In the genomic region with DNA sequence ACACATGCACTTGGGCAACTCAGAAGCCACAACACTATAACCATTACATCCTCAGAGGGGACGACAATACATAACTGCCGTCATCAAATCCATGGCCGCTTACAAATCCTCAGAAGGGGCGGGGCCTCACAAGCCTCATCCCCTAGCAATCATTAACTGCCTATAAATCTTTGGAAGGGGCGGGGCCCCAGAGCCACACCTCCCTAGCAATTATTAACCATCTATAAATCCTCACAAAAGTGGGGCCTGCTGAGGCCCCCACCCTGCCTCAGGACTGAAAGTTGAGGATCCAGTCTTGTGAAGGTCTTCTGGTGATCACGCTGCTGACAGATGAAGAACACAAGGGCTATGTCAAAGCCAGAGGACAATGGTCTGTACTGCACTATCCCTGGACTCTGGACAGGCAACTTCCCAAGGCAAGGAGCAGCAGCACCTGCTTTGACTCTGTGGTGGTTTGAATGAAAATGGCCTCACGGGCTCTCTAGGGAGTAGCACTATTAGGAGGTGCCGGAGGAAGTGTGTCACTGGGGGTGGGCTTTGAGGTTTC, we compare ENCODE assay signal across 13 mouse cellular contexts. TPM values are rescaled to one million over a fixed set of nuclear protein-coding genes. Genes with fewer than 3 reads are reported as not detected.
DNase-seq lines count a peak whose midpoint lies in the region; ATAC-seq and TF ChIP-seq lines count a peak whose summit lies in the region.
"Had no signal": no experiment of that assay in that cellular context is flagged by ENCODE, and none has a peak within 500 bp of the region (broad histone marks: within the 10 kb centered on the region; RNA-seq: fewer than 3 reads in every experiment).

No protein-coding gene starts in this region.

- no peaks in the 10 kb centered on the region for H3K36me3 ChIP-seq in hindbrain, postnatal 0 days (ENCODE audit: insufficient read depth, low read length)
- H3K36me3 ChIP-seq in hindbrain, embryonic 12.5 days = no peaks in the 10 kb centered on the region
- H3K36me3 ChIP-seq in midbrain, embryonic 16.5 days (ENCODE audit: control insufficient read depth, insufficient read depth, low read length) = no peaks in the 10 kb centered on the region
- H3K36me3 ChIP-seq in midbrain, embryonic 11.5 days (ENCODE audit: control insufficient read depth, insufficient read depth, low read length) = no peaks in the 10 kb centered on the region
- no peaks in the 10 kb centered on the region for H3K36me3 ChIP-seq in stomach, embryonic 16.5 days (ENCODE audit: control insufficient read depth, insufficient read depth, low read length)
- H3K36me3 ChIP-seq: embryonic facial prominence, embryonic 13.5 days; heart, embryonic 12.5 days; limb, embryonic 10.5 days; liver, embryonic 13.5 days had no signal

- H3K27me3 ChIP-seq in hindbrain, postnatal 0 days (ENCODE audit: insufficient read depth, low read length) = no peaks in the 10 kb centered on the region
- 0 out of 2 replicates have a peak, but pooled peaks cover 3% of the 10 kb centered on the region for H3K27me3 ChIP-seq in hindbrain, embryonic 12.5 days
- no peaks in the 10 kb centered on the region for H3K27me3 ChIP-seq in midbrain, embryonic 16.5 days (ENCODE audit: control insufficient read depth, insufficient read depth, low read depth, low read length)
- H3K27me3 ChIP-seq in midbrain, embryonic 11.5 days (ENCODE audit: control insufficient read depth, insufficient read depth, low read length) = no peaks in the 10 kb centered on the region
- H3K27me3 ChIP-seq in stomach, embryonic 16.5 days (ENCODE audit: control insufficient read depth, insufficient read depth, low read length) = no peaks in the 10 kb centered on the region
- H3K27me3 ChIP-seq: heart, embryonic 12.5 days; liver, embryonic 13.5 days had no signal

- no peak overlapping the region for H3K9ac ChIP-seq in hindbrain, postnatal 0 days (replicated peaks; ENCODE audit: low read length)
- H3K9ac ChIP-seq in hindbrain, embryonic 12.5 days = no peak overlapping the region
- no peak overlapping the region for H3K9ac ChIP-seq in midbrain, embryonic 16.5 days (ENCODE audit: low read depth, low read length)
- H3K9ac ChIP-seq in midbrain, embryonic 11.5 days (ENCODE audit: low read length) = no peak overlapping the region
- H3K9ac ChIP-seq in stomach, embryonic 16.5 days (ENCODE audit: low read length) = no peak overlapping the region
- H3K9ac ChIP-seq: embryonic facial prominence, embryonic 13.5 days; heart, embryonic 12.5 days; liver, embryonic 13.5 days had no signal

- H3K4me1 ChIP-seq in hindbrain, postnatal 0 days (ENCODE audit: insufficient read depth, low read length) = no peaks in the 10 kb centered on the region
- H3K4me1 ChIP-seq in hindbrain, embryonic 12.5 days = no peaks in the 10 kb centered on the region
- peaks cover 3% of the 10 kb centered on the region; the same call in 1 of the 2 replicates for H3K4me1 ChIP-seq in midbrain, embryonic 16.5 days (ENCODE audit: control insufficient read depth, insufficient read depth, low read length)
- no peaks in the 10 kb centered on the region for H3K4me1 ChIP-seq in midbrain, embryonic 11.5 days (ENCODE audit: control insufficient read depth, insufficient read depth, low read length)
- peaks cover 11% of the 10 kb centered on the region; the same call in 1 of the 2 replicates for H3K4me1 ChIP-seq in stomach, embryonic 16.5 days (ENCODE audit: control insufficient read depth, insufficient read depth, low read length)
- H3K4me1 ChIP-seq: limb, embryonic 10.5 days; liver, embryonic 13.5 days had no signal

- no peak overlapping the region for H3K4me3 ChIP-seq in hindbrain, postnatal 0 days (ENCODE audit: low read length)
- no peak overlapping the region for H3K4me3 ChIP-seq in hindbrain, embryonic 12.5 days
- no peak overlapping the region for H3K4me3 ChIP-seq in midbrain, embryonic 16.5 days (ENCODE audit: low read depth, low read length)
- no peak overlapping the region for H3K4me3 ChIP-seq in midbrain, embryonic 11.5 days (ENCODE audit: low read depth, low read length)
- no peak overlapping the region for H3K4me3 ChIP-seq in stomach, embryonic 16.5 days (replicated peaks; ENCODE audit: low read length)
- H3K4me3 ChIP-seq: embryonic facial prominence, embryonic 13.5 days; heart, embryonic 12.5 days; limb, embryonic 10.5 days; liver, embryonic 13.5 days had no signal

- H3K4me2 ChIP-seq in hindbrain, postnatal 0 days (ENCODE audit: low read depth, low read length) = no peak overlapping the region
- H3K4me2 ChIP-seq in hindbrain, embryonic 12.5 days (replicated peaks) = no peak overlapping the region
- H3K4me2 ChIP-seq in midbrain, embryonic 16.5 days (ENCODE audit: low read length) = no peak overlapping the region
- H3K4me2 ChIP-seq in midbrain, embryonic 11.5 days = no peak overlapping the region
- H3K4me2 ChIP-seq in stomach, embryonic 16.5 days (ENCODE audit: low read depth, low read length) = no peak overlapping the region
- H3K4me2 ChIP-seq: embryonic facial prominence, embryonic 13.5 days; heart, embryonic 12.5 days; liver, embryonic 13.5 days had no signal

- no peak for TF ChIP-seq CTCF in hindbrain, postnatal 0 days (IDR thresholded peaks at IDR 0.05; ENCODE audit: low read depth)

- H3K9me3 ChIP-seq in hindbrain, postnatal 0 days (ENCODE audit: low read length) = no peaks in the 10 kb centered on the region
- no peaks in the 10 kb centered on the region for H3K9me3 ChIP-seq in hindbrain, embryonic 12.5 days (replicated peaks)
- no peaks in the 10 kb centered on the region for H3K9me3 ChIP-seq in midbrain, embryonic 16.5 days (replicated peaks; ENCODE audit: control insufficient read depth, low read length, poor library complexity, severe bottlenecking)
- H3K9me3 ChIP-seq in midbrain, embryonic 11.5 days (ENCODE audit: control insufficient read depth, low read length) = no peaks in the 10 kb centered on the region
- no peaks in the 10 kb centered on the region for H3K9me3 ChIP-seq in stomach, embryonic 16.5 days (replicated peaks; ENCODE audit: control insufficient read depth, low read length)
- H3K9me3 ChIP-seq: embryonic facial prominence, embryonic 13.5 days; heart, embryonic 12.5 days; limb, embryonic 10.5 days; liver, embryonic 13.5 days had no signal

- DNase-seq in cerebellum, adult 9-10 months = peak; percentile 75
- DNase-seq in cerebellum, adult 11 months = no peak
- DNase-seq in hindbrain, postnatal 0 days (ENCODE audit: low spot score) = peak; percentile 18
- no peak for DNase-seq in midbrain, embryonic 11.5 days (ENCODE audit: low spot score, missing footprints)
- DNase-seq in spleen, adult 18-20 months = no peak
- DNase-seq: liver, embryonic 13.5 days had no signal

- 73% methylated on average over 8 of the region's 8 CpGs for WGBS in hindbrain, postnatal 0 days
- WGBS in hindbrain, embryonic 12.5 days = 85% methylated on average over 8 of the region's 8 CpGs
- WGBS in midbrain, embryonic 16.5 days = 85% methylated on average over 8 of the region's 8 CpGs
- whole genome bisulfite sequencing in midbrain, embryonic 11.5 days = 89% methylated on average over 8 of the region's 8 CpGs
- WGBS in stomach, embryonic 16.5 days = 67% methylated on average over 8 of the region's 8 CpGs

- ATAC-seq in hindbrain, postnatal 0 days = peak; percentile 54; the same call in 1 of the 2 replicates
- no peak for ATAC-seq in hindbrain, embryonic 12.5 days (ENCODE audit: low FRiP score)
- no peak for ATAC-seq in midbrain, embryonic 16.5 days
- ATAC-seq in midbrain, embryonic 11.5 days (ENCODE audit: low FRiP score) = no peak
- peak; percentile 20; the same call in 1 of the 2 replicates for ATAC-seq in stomach, embryonic 16.5 days (ENCODE audit: insufficient read depth, low FRiP score)

- H3K27ac ChIP-seq in hindbrain, postnatal 0 days = peak overlapping the region; percentile 70; the same call in 1 of the 2 replicates
- no peak overlapping the region for H3K27ac ChIP-seq in hindbrain, embryonic 12.5 days
- H3K27ac ChIP-seq in midbrain, embryonic 16.5 days (ENCODE audit: low read length) = 0 out of 2 replicates have a peak overlapping the region, but pooled peaks have one; percentile 22
- no peak overlapping the region for H3K27ac ChIP-seq in midbrain, embryonic 11.5 days (ENCODE audit: low read depth, low read length)
- H3K27ac ChIP-seq in stomach, embryonic 16.5 days (ENCODE audit: low read length) = peak overlapping the region; percentile 15; the same call in 1 of the 2 replicates
- H3K27ac ChIP-seq: embryonic facial prominence, embryonic 13.5 days; kidney, postnatal 0 days; limb, embryonic 10.5 days; liver, embryonic 13.5 days had no signal

RNA-seq across cellular contexts. Expression of a gene that starts 10.8 kb away (rescaled TPM):
- total RNA-seq in hindbrain, postnatal 0 days (2014; rRNA removed) = 264 and 274 TPM in 2 replicates
- polyA plus RNA-seq in hindbrain, postnatal 0 days (2015; fragmentation: Nextera tagmentation; extraction: Ambion mirVana) = 297 and 322 TPM in 2 replicates
- 70.1 and 72.6 TPM in 2 replicates for polyA plus RNA-seq in hindbrain, embryonic 12.5 days (2016; fragmentation: Nextera tagmentation; extraction: Ambion mirVana)
- polyA plus RNA-seq in midbrain, embryonic 16.5 days (2015; fragmentation: Nextera tagmentation; extraction: Ambion mirVana) = 327 and 368 TPM in 2 replicates
- 19.5 and 20.2 TPM in 2 replicates for polyA plus RNA-seq in midbrain, embryonic 11.5 days (2014; fragmentation: Nextera tagmentation; extraction: Ambion mirVana)
- 25.2 and 25.8 TPM in 2 replicates for polyA plus RNA-seq in stomach, embryonic 16.5 days (2015; fragmentation: Nextera tagmentation; extraction: Ambion mirVana)

RNA-seq across cellular contexts. Expression of a gene that starts 11.0 kb away (rescaled TPM):
- total RNA-seq in hindbrain, postnatal 0 days (2014; rRNA removed) = 12.8 and 16.3 TPM in 2 replicates
- polyA plus RNA-seq in hindbrain, postnatal 0 days (2015; fragmentation: Nextera tagmentation; extraction: Ambion mirVana) = 1.8 and 2.2 TPM in 2 replicates
- polyA plus RNA-seq in hindbrain, embryonic 12.5 days (2016; fragmentation: Nextera tagmentation; extraction: Ambion mirVana) = 6.5 and 8.0 TPM in 2 replicates
- 3.2 and 3.5 TPM in 2 replicates for polyA plus RNA-seq in midbrain, embryonic 16.5 days (2015; fragmentation: Nextera tagmentation; extraction: Ambion mirVana)
- polyA plus RNA-seq in midbrain, embryonic 11.5 days (2014; fragmentation: Nextera tagmentation; extraction: Ambion mirVana) = 5.2 and 5.3 TPM in 2 replicates
- polyA plus RNA-seq in stomach, embryonic 16.5 days (2015; fragmentation: Nextera tagmentation; extraction: Ambion mirVana) = 2.6 and 3.1 TPM in 2 replicates

Comparison
In these comparisons a context has a peak if more than half of its experiments do, and no peak if none do; other contexts are left out.
1. DNase-seq: peak in cerebellum, adult 9-10 months (single experiment) and hindbrain, postnatal 0 days (single experiment); none in cerebellum, adult 11 months (single experiment), midbrain, embryonic 11.5 days (single experiment) and spleen, adult 18-20 months (0 of 2).
2. ATAC-seq: peak in hindbrain, postnatal 0 days (single experiment) and stomach, embryonic 16.5 days (single experiment); none in hindbrain, embryonic 12.5 days (single experiment), midbrain, embryonic 16.5 days (single experiment) and midbrain, embryonic 11.5 days (single experiment).
3. H3K27ac ChIP-seq: peak in hindbrain, postnatal 0 days (single experiment), midbrain, embryonic 16.5 days (single experiment) and stomach, embryonic 16.5 days (single experiment); none in hindbrain, embryonic 12.5 days (single experiment) and midbrain, embryonic 11.5 days (single experiment).